Comparison of ENCODE assay signal across 10 mouse cellular contexts in the genomic region with DNA sequence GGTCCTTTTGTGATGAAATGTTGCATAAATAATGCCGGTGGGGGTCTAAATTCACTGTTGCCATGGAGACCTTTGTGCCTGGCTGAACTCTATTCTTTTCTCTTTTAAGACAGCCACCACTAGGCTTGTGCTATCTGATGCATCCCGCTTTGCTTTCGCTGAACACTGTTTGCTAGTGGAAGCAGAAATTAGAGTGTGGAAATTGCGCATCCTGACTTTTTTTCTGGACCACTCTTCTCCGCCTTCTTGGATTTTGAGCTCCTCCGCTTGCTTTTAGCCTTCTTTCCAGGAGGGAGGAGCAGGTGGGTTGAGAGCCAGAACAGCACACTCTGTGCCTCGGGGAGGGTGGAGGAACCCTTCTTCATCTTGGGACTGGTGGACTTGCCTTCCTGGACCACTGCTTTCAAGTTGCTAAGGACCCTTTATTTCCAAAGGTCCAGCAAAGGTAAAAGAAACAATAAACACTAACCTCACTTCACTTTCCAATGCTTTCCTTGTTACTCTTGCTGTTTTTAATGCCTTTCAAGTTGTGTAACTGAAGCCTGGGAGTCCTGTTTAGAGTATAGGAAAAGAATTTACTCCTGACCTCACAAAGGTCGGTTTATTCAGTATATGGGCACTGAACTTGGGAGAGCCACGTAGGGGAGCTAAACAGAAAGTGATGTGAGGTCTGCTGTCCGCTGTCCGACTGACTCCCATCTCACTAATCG.
DNase-seq lines count a peak whose midpoint lies in the region; ATAC-seq lines count a peak whose summit lies in the region.
"Had no signal": no experiment of that assay in that cellular context is flagged by ENCODE, and none has a peak within 500 bp of the region (broad histone marks: within the 10 kb centered on the region; RNA-seq: fewer than 3 reads in every experiment).

No protein-coding gene starts in this region.

- WGBS in forebrain, embryonic 10.5 days, result 19% methylated on average over 12 of the region's 12 CpGs
- 13% methylated on average over 12 of the region's 12 CpGs for WGBS in neural tube, embryonic 14.5 days
- WGBS in liver, embryonic 12.5 days (ENCODE audit: insufficient replicate concordance), result 59% methylated on average over 12 of the region's 12 CpGs

- H3K9me3 ChIP-seq in forebrain, embryonic 10.5 days, result no peaks in the 10 kb centered on the region
- no peaks in the 10 kb centered on the region for H3K9me3 ChIP-seq in neural tube, embryonic 14.5 days (ENCODE audit: control insufficient read depth, low read length)
- H3K9me3 ChIP-seq in liver, embryonic 12.5 days (replicated peaks), result no peaks in the 10 kb centered on the region
- H3K9me3 ChIP-seq: embryonic facial prominence, embryonic 15.5 days; kidney, embryonic 15.5 days had no signal

- peak; percentile 93 for ATAC-seq in neural tube, embryonic 14.5 days (ENCODE audit: low read depth)
- no peak for ATAC-seq in liver, embryonic 12.5 days

- H3K4me1 ChIP-seq in forebrain, embryonic 10.5 days, result peaks cover 45% of the 10 kb centered on the region
- H3K4me1 ChIP-seq in neural tube, embryonic 14.5 days (ENCODE audit: control insufficient read depth, insufficient read depth, low read length), result peaks cover 8% of the 10 kb centered on the region; the same call in 1 of the 2 replicates
- H3K4me1 ChIP-seq in liver, embryonic 12.5 days, result no peaks in the 10 kb centered on the region
- H3K4me1 ChIP-seq: embryonic facial prominence, embryonic 15.5 days had no signal

- peak; percentile 39 to 49 for DNase-seq in frontal cortex, postnatal 36 days (ENCODE audit: low spot score in 2 of 2)
- DNase-seq in frontal cortex, postnatal 25 days (ENCODE audit: low spot score in 2 of 2), result no peak
- peak; percentile 70 for DNase-seq in forebrain, embryonic 10.5 days (ENCODE audit: extremely low spot score, low spot score)
- DNase-seq in layer of hippocampus, postnatal 36 days, result peak; percentile 16 to 30
- no peak for DNase-seq in B cell, adult 2 months
- no peak for DNase-seq in adrenal gland, postnatal 14 days

- H3K27me3 ChIP-seq in forebrain, embryonic 10.5 days (ENCODE audit: poor library complexity, severe bottlenecking), result no peaks in the 10 kb centered on the region
- no peaks in the 10 kb centered on the region for H3K27me3 ChIP-seq in neural tube, embryonic 14.5 days (ENCODE audit: control insufficient read depth, insufficient read depth, low read length)
- H3K27me3 ChIP-seq in liver, embryonic 12.5 days (replicated peaks), result no peaks in the 10 kb centered on the region
- H3K27me3 ChIP-seq: embryonic facial prominence, embryonic 15.5 days; kidney, embryonic 15.5 days had no signal

- H3K36me3 ChIP-seq in forebrain, embryonic 10.5 days (replicated peaks), result no peaks in the 10 kb centered on the region
- no peaks in the 10 kb centered on the region for H3K36me3 ChIP-seq in neural tube, embryonic 14.5 days (ENCODE audit: control insufficient read depth, insufficient read depth, low read length)
- H3K36me3 ChIP-seq in liver, embryonic 12.5 days, result no peaks in the 10 kb centered on the region
- H3K36me3 ChIP-seq: embryonic facial prominence, embryonic 15.5 days; kidney, embryonic 15.5 days had no signal

- no peak overlapping the region; the same call in 1 of the 2 replicates for H3K9ac ChIP-seq in neural tube, embryonic 14.5 days (replicated peaks; ENCODE audit: low read depth, low read length)
- H3K9ac ChIP-seq in liver, embryonic 12.5 days, result no peak overlapping the region
- H3K9ac ChIP-seq: embryonic facial prominence, embryonic 15.5 days; kidney, embryonic 15.5 days had no signal

- H3K4me2 ChIP-seq in neural tube, embryonic 14.5 days (ENCODE audit: low read depth, low read length), result peak overlapping the region; percentile 43
- H3K4me2 ChIP-seq in liver, embryonic 12.5 days, result no peak overlapping the region
- H3K4me2 ChIP-seq: embryonic facial prominence, embryonic 15.5 days; kidney, embryonic 15.5 days had no signal

- peak overlapping the region; percentile 89 for H3K27ac ChIP-seq in forebrain, embryonic 10.5 days
- H3K27ac ChIP-seq in neural tube, embryonic 14.5 days (ENCODE audit: low read depth, low read length), result 0 out of 2 replicates have a peak overlapping the region, but pooled peaks have one; percentile 45
- H3K27ac ChIP-seq in liver, embryonic 12.5 days, result no peak overlapping the region
- H3K27ac ChIP-seq: embryonic facial prominence, embryonic 15.5 days; kidney, embryonic 15.5 days had no signal

- peak overlapping the region; percentile 56 for H3K4me3 ChIP-seq in forebrain, embryonic 10.5 days
- H3K4me3 ChIP-seq in neural tube, embryonic 14.5 days (ENCODE audit: low read depth, low read length), result peak overlapping the region; percentile 20
- H3K4me3 ChIP-seq in liver, embryonic 12.5 days, result no peak overlapping the region
- H3K4me3 ChIP-seq: embryonic facial prominence, embryonic 15.5 days; kidney, embryonic 15.5 days had no signal

Comparison
In these comparisons a context has a peak if more than half of its experiments do, and no peak if none do; other contexts are left out.
1. DNase-seq: peak in frontal cortex, postnatal 36 days (2 of 2), forebrain, embryonic 10.5 days (single experiment) and layer of hippocampus, postnatal 36 days (2 of 2); none in frontal cortex, postnatal 25 days (0 of 2), B cell, adult 2 months (0 of 2) and adrenal gland, postnatal 14 days (single experiment).